Mouse (Mus musculus): ENCODE measurements around the gene Ppp1r18. TPM values are rescaled to one million over a fixed set of nuclear protein-coding genes. Genes with fewer than 3 reads are reported as not detected.
A peak's percentile ranks its signal among the peaks of the same experiment; 100 is the strongest.

Ppp1r18 gene
- total and polyA plus RNA-seq, 2 experiments from 2014 or later = 14.1 to 33.0 TPM

- Histone ChIP-seq H3K4me1 (ENCODE audit: insufficient read depth, low read length) (peaks cover 8% of the 10 kb centered on the region), H3K4me2 (ENCODE audit: low read depth, low read length, poor library complexity, severe bottlenecking) (peak overlapping the region; percentile 83), H3K36me3 (ENCODE audit: insufficient read depth, low read length) (peaks cover 17% of the 10 kb centered on the region), H3K27ac (ENCODE audit: low read depth, low read length) (peak overlapping the region; percentile 79), H3K4me3 (ENCODE audit: low read depth, low read length) (peak overlapping the region; percentile 60), H3K27me3 (ENCODE audit: insufficient read depth, low read length) (no peaks in the 10 kb centered on the region), H3K9me3 (ENCODE audit: low read length) (no peaks in the 10 kb centered on the region), H3K9ac (replicated peaks; ENCODE audit: low read length, poor library complexity, severe bottlenecking) (peak overlapping the region; percentile 82)
- 23% methylated on average over 20 of the region's 20 CpGs for WGBS
- DNase-seq (ENCODE audit: low spot score) (no peak), ATAC-seq (ENCODE audit: low FRiP score) (peak; percentile 33)
- 0 out of 2 replicates have a peak, but pooled peaks have one; percentile 1 for TF ChIP-seq CTCF (IDR thresholded peaks at IDR 0.05)
Measured at GRCm38 (mm10) chr17:35909186-35909918, 44.0 kb downstream of the Ppp1r18 start.

DNA sequence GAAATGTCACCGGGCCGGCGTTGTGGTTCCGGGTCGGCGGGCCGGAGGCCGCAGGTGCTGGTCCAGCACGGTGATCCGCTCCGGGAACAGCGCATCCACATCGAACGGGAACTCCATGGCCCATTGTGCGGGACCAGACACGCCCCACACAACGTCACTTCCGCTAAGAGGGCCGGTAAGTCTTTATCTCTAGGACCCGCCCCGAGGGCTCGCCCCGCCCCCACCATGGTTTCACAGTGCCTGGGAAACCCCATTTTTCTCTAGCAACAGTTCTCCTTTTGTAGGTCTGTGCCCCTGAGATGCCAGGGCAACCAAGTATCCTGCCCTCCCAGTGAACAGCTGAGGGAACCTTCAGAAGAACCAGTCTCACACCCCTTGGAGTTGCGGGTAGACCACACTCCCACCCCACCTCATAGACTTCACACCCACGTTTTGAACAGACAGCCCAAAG lies 44.6 kb downstream of the Ppp1r18 start, which contains the start of gene Atat1:
Atat1 (minus strand) TSS at position 157 of the 451 bp plus-strand sequence.
- peak within 1 kb of the TSS; percentile 83 for H3K4me2 ChIP-seq (ENCODE audit: low read depth, low read length, poor library complexity, severe bottlenecking)
- peaks cover 8% of the 10 kb centered on the region for H3K4me1 ChIP-seq (ENCODE audit: insufficient read depth, low read length)
- H3K27ac ChIP-seq (ENCODE audit: low read depth, low read length) = peak within 1 kb of the TSS; percentile 79
- peaks cover 14% of the 10 kb centered on the region for H3K36me3 ChIP-seq (ENCODE audit: insufficient read depth, low read length)
- H3K4me3 ChIP-seq (ENCODE audit: low read depth, low read length) = peak within 1 kb of the TSS; percentile 60
- H3K27me3 ChIP-seq (ENCODE audit: insufficient read depth, low read length) = no peaks in the 10 kb centered on the region
- TF ChIP-seq CTCF (IDR thresholded peaks at IDR 0.05) = 0 out of 2 replicates have a peak, but pooled peaks have one; percentile 0
- H3K9ac ChIP-seq (replicated peaks; ENCODE audit: low read length, poor library complexity, severe bottlenecking) = peak within 1 kb of the TSS; percentile 82
- WGBS = 2% methylated on average over 25 of the region's 25 CpGs
- DNase-seq (ENCODE audit: low spot score) (peak; percentile 96), ATAC-seq (ENCODE audit: low FRiP score) (peak; percentile 94)
- H3K9me3 ChIP-seq (ENCODE audit: low read length) = no peaks in the 10 kb centered on the region

- no peaks in the 10 kb centered on the region for H3K27me3 ChIP-seq (ENCODE audit: insufficient read depth, low read length)
- H3K4me3 ChIP-seq (ENCODE audit: low read depth, low read length) = no peak overlapping the region
- H3K9me3 ChIP-seq (ENCODE audit: low read length) = no peaks in the 10 kb centered on the region
- ATAC-seq (ENCODE audit: low FRiP score) (no peak), DNase-seq (ENCODE audit: low spot score) (no peak)
- no peak overlapping the region for H3K9ac ChIP-seq (replicated peaks; ENCODE audit: low read length, poor library complexity, severe bottlenecking)
- TF ChIP-seq CTCF (IDR thresholded peaks at IDR 0.05) = peak; percentile 28; the same call in 1 of the 2 replicates
- H3K4me2 ChIP-seq (ENCODE audit: low read depth, low read length, poor library complexity, severe bottlenecking) = no peak overlapping the region
- H3K4me1 ChIP-seq (ENCODE audit: insufficient read depth, low read length) = peaks cover under 1% of the 10 kb centered on the region; the same call in 1 of the 2 replicates
- 83% methylated on average over 6 of the region's 6 CpGs for WGBS
- no peak overlapping the region for H3K27ac ChIP-seq (ENCODE audit: low read depth, low read length)
- no peaks in the 10 kb centered on the region for H3K36me3 ChIP-seq (ENCODE audit: insufficient read depth, low read length)
Measured at GRCm38 (mm10) chr17:35914975-35915374, 49.6 kb downstream of the Ppp1r18 start.

GRCm38 (mm10) chr17:35915538-35916296 lies 50.3 kb downstream of the Ppp1r18 start:
- DNase-seq (ENCODE audit: low spot score) (no peak), ATAC-seq (ENCODE audit: low FRiP score) (no peak)
- H3K36me3 ChIP-seq (ENCODE audit: insufficient read depth, low read length) = no peaks in the 10 kb centered on the region
- peak overlapping the region; percentile 98 for H3K27ac ChIP-seq (ENCODE audit: low read depth, low read length)
- TF ChIP-seq CTCF (IDR thresholded peaks at IDR 0.05) = no peak
- peak overlapping the region; percentile 53 for H3K9ac ChIP-seq (replicated peaks; ENCODE audit: low read length, poor library complexity, severe bottlenecking)
- H3K4me2 ChIP-seq (ENCODE audit: low read depth, low read length, poor library complexity, severe bottlenecking) = peak overlapping the region; percentile 73
- peaks cover 4% of the 10 kb centered on the region; the same call in 1 of the 2 replicates for H3K4me1 ChIP-seq (ENCODE audit: insufficient read depth, low read length)
- H3K27me3 ChIP-seq (ENCODE audit: insufficient read depth, low read length) = no peaks in the 10 kb centered on the region
- H3K9me3 ChIP-seq (ENCODE audit: low read length) = no peaks in the 10 kb centered on the region
- H3K4me3 ChIP-seq (ENCODE audit: low read depth, low read length) = peak overlapping the region; percentile 49
- 4% methylated on average over 28 of the region's 28 CpGs for WGBS

GRCm38 (mm10) chr17:35916297-35917142 lies 51.1 kb downstream of the Ppp1r18 start, which contains the start of the genes Mrps18b and Ppp1r10:
TSS of gene Mrps18b (minus strand) at chr17:35916389.
TSS of gene Ppp1r10 (plus strand) at chr17:35916434.
- TF ChIP-seq CTCF (IDR thresholded peaks at IDR 0.05) = peak; percentile 80
- H3K9me3 ChIP-seq (ENCODE audit: low read length) = no peaks in the 10 kb centered on the region
- peaks cover 7% of the 10 kb centered on the region; the same call in 1 of the 2 replicates for H3K4me1 ChIP-seq (ENCODE audit: insufficient read depth, low read length)
- ATAC-seq (ENCODE audit: low FRiP score) (peak; percentile 92), DNase-seq (ENCODE audit: low spot score) (peak; percentile 100)
- no peaks in the 10 kb centered on the region for H3K36me3 ChIP-seq (ENCODE audit: insufficient read depth, low read length)
- no peaks in the 10 kb centered on the region for H3K27me3 ChIP-seq (ENCODE audit: insufficient read depth, low read length)
- peak within 1 kb of the TSS; percentile 73 for H3K4me2 ChIP-seq (ENCODE audit: low read depth, low read length, poor library complexity, severe bottlenecking)
- H3K27ac ChIP-seq (ENCODE audit: low read depth, low read length) = peak within 1 kb of the TSS; percentile 98
- H3K4me3 ChIP-seq (ENCODE audit: low read depth, low read length) = peak within 1 kb of the TSS; percentile 49
- H3K9ac ChIP-seq (replicated peaks; ENCODE audit: low read length, poor library complexity, severe bottlenecking) = peak within 1 kb of the TSS; percentile 91
- under 1% methylated on average over 83 of the region's 83 CpGs for WGBS
